Mouse (Mus musculus): ENCODE measurements around the gene Cyp11a1. TPM values are rescaled to one million over a fixed set of nuclear protein-coding genes. Genes with fewer than 3 reads are reported as not detected.
A peak's percentile ranks its signal among the peaks of the same experiment; 100 is the strongest.

Gene Cyp11a1
- polyA plus RNA-seq, 1 experiment from 2014 or later = 0.16 TPM

- Histone ChIP-seq H3K4me3 (ENCODE audit: low read depth, low read length) (no peak overlapping the region), H3K27ac (ENCODE audit: low read depth, low read length) (no peak overlapping the region), H3K9me3 (ENCODE audit: control insufficient read depth, low read length) (no peaks in the 10 kb centered on the region), H3K27me3 (ENCODE audit: control insufficient read depth, insufficient read depth, low read length) (no peaks in the 10 kb centered on the region), H3K9ac (ENCODE audit: low read length) (no peak overlapping the region), H3K4me1 (ENCODE audit: control insufficient read depth, insufficient read depth, low read length) (peaks cover 33% of the 10 kb centered on the region), H3K4me2 (ENCODE audit: low read depth) (no peak overlapping the region), H3K36me3 (ENCODE audit: control insufficient read depth, insufficient read depth, low read length) (no peaks in the 10 kb centered on the region)
- peak; percentile 87 for DNase-seq (ENCODE audit: low spot score)
- peak; percentile 72; the same call in 1 of the 2 replicates for ATAC-seq (ENCODE audit: insufficient read depth, low FRiP score, low TSS enrichment)
- WGBS = 19% methylated on average over 19 of the region's 19 CpGs
Observed at GRCm38 (mm10) chr9:58038500-58039168, 32.4 kb downstream of the Cyp11a1 start.

- Histone ChIP-seq H3K9ac (ENCODE audit: low read length) (no peak overlapping the region), H3K9me3 (ENCODE audit: control insufficient read depth, low read length) (no peaks in the 10 kb centered on the region), H3K27me3 (ENCODE audit: control insufficient read depth, insufficient read depth, low read length) (no peaks in the 10 kb centered on the region), H3K4me3 (ENCODE audit: low read depth, low read length) (no peak overlapping the region), H3K4me1 (ENCODE audit: control insufficient read depth, insufficient read depth, low read length) (peaks cover 53% of the 10 kb centered on the region), H3K27ac (ENCODE audit: low read depth, low read length) (no peak overlapping the region), H3K36me3 (ENCODE audit: control insufficient read depth, insufficient read depth, low read length) (no peaks in the 10 kb centered on the region), H3K4me2 (ENCODE audit: low read depth) (no peak overlapping the region)
- DNase-seq (ENCODE audit: low spot score) = no peak
- WGBS = 18% methylated on average over 4 of the region's 4 CpGs
- no peak for ATAC-seq (ENCODE audit: insufficient read depth, low FRiP score, low TSS enrichment)
Observed at GRCm38 (mm10) chr9:58040977-58041376, 34.8 kb downstream of the Cyp11a1 start.

- H3K9ac ChIP-seq (ENCODE audit: low read length) = no peak overlapping the region
- DNase-seq (ENCODE audit: low spot score) (no peak), ATAC-seq (ENCODE audit: insufficient read depth, low FRiP score, low TSS enrichment) (no peak)
- peak overlapping the region; percentile 46; the same call in 1 of the 2 replicates for H3K27ac ChIP-seq (ENCODE audit: low read depth, low read length)
- no peaks in the 10 kb centered on the region for H3K9me3 ChIP-seq (ENCODE audit: control insufficient read depth, low read length)
- H3K4me1 ChIP-seq (ENCODE audit: control insufficient read depth, insufficient read depth, low read length) = peaks cover 56% of the 10 kb centered on the region
- WGBS = 16% methylated on average over 10 of the region's 10 CpGs
- no peaks in the 10 kb centered on the region for H3K36me3 ChIP-seq (ENCODE audit: control insufficient read depth, insufficient read depth, low read length)
- H3K4me3 ChIP-seq (ENCODE audit: low read depth, low read length) = no peak overlapping the region
- no peak overlapping the region; the same call in 1 of the 2 replicates for H3K4me2 ChIP-seq (ENCODE audit: low read depth)
- no peaks in the 10 kb centered on the region for H3K27me3 ChIP-seq (ENCODE audit: control insufficient read depth, insufficient read depth, low read length)
Observed at GRCm38 (mm10) chr9:58042391-58042790, 36.2 kb downstream of the Cyp11a1 start.

GRCm38 (mm10) chr9:58043496-58044017 is 37.3 kb downstream of the Cyp11a1 start:
- DNase-seq (ENCODE audit: low spot score) = peak; percentile 68

GRCm38 (mm10) chr9:58044828-58045227 is 38.6 kb downstream of the Cyp11a1 start:
- Histone ChIP-seq H3K27me3 (ENCODE audit: control insufficient read depth, insufficient read depth, low read length) (0 out of 2 replicates have a peak, but pooled peaks cover 3% of the 10 kb centered on the region), H3K9me3 (ENCODE audit: control insufficient read depth, low read length) (no peaks in the 10 kb centered on the region), H3K36me3 (ENCODE audit: control insufficient read depth, insufficient read depth, low read length) (no peaks in the 10 kb centered on the region), H3K4me2 (ENCODE audit: low read depth) (no peak overlapping the region; the same call in 1 of the 2 replicates), H3K9ac (ENCODE audit: low read length) (no peak overlapping the region), H3K4me1 (ENCODE audit: control insufficient read depth, insufficient read depth, low read length) (peaks cover 73% of the 10 kb centered on the region), H3K27ac (ENCODE audit: low read depth, low read length) (peak overlapping the region; percentile 54), H3K4me3 (ENCODE audit: low read depth, low read length) (no peak overlapping the region)
- DNase-seq (ENCODE audit: low spot score) (peak; percentile 58), ATAC-seq (ENCODE audit: insufficient read depth, low FRiP score, low TSS enrichment) (peak; percentile 57; the same call in 1 of the 2 replicates)
- 9% methylated on average over 9 of the region's 10 CpGs for WGBS

More at GRCm38 (mm10) chr9:58043496-58044017, 37.3 kb downstream of the Cyp11a1 start:
- Histone ChIP-seq H3K9ac (ENCODE audit: low read length) (no peak overlapping the region), H3K4me3 (ENCODE audit: low read depth, low read length) (no peak overlapping the region), H3K27ac (ENCODE audit: low read depth, low read length) (peak overlapping the region; percentile 56), H3K4me2 (ENCODE audit: low read depth) (no peak overlapping the region), H3K9me3 (ENCODE audit: control insufficient read depth, low read length) (no peaks in the 10 kb centered on the region), H3K36me3 (ENCODE audit: control insufficient read depth, insufficient read depth, low read length) (no peaks in the 10 kb centered on the region), H3K27me3 (ENCODE audit: control insufficient read depth, insufficient read depth, low read length) (no peaks in the 10 kb centered on the region), H3K4me1 (ENCODE audit: control insufficient read depth, insufficient read depth, low read length) (peaks cover 62% of the 10 kb centered on the region)
- WGBS = 64% methylated on average over 10 of the region's 10 CpGs
- ATAC-seq (ENCODE audit: insufficient read depth, low FRiP score, low TSS enrichment) = no peak

GRCm38 (mm10) chr9:58045646-58046045 is 39.4 kb downstream of the Cyp11a1 start:
- H3K4me2 ChIP-seq (ENCODE audit: low read depth) = no peak overlapping the region
- H3K27me3 ChIP-seq (ENCODE audit: control insufficient read depth, insufficient read depth, low read length) = 0 out of 2 replicates have a peak, but pooled peaks cover 3% of the 10 kb centered on the region
- peaks cover 70% of the 10 kb centered on the region for H3K4me1 ChIP-seq (ENCODE audit: control insufficient read depth, insufficient read depth, low read length)

GRCm38 (mm10) chr9:58047061-58047460 is 40.9 kb downstream of the Cyp11a1 start:
- Histone ChIP-seq H3K27me3 (ENCODE audit: control insufficient read depth, insufficient read depth, low read length) (0 out of 2 replicates have a peak, but pooled peaks cover 3% of the 10 kb centered on the region), H3K9ac (ENCODE audit: low read length) (no peak overlapping the region), H3K4me3 (ENCODE audit: low read depth, low read length) (no peak overlapping the region), H3K27ac (ENCODE audit: low read depth, low read length) (no peak overlapping the region), H3K9me3 (ENCODE audit: control insufficient read depth, low read length) (no peaks in the 10 kb centered on the region), H3K4me1 (ENCODE audit: control insufficient read depth, insufficient read depth, low read length) (peaks cover 56% of the 10 kb centered on the region), H3K36me3 (ENCODE audit: control insufficient read depth, insufficient read depth, low read length) (no peaks in the 10 kb centered on the region), H3K4me2 (ENCODE audit: low read depth) (no peak overlapping the region)
- no peak for ATAC-seq (ENCODE audit: insufficient read depth, low FRiP score, low TSS enrichment)
- no peak for DNase-seq (ENCODE audit: low spot score)
- WGBS = 78% methylated on average over 10 of the region's 10 CpGs

More at GRCm38 (mm10) chr9:58045646-58046045, 39.4 kb downstream of the Cyp11a1 start:
- no peak overlapping the region for H3K4me3 ChIP-seq (ENCODE audit: low read depth, low read length)
- H3K9ac ChIP-seq (ENCODE audit: low read length) = no peak overlapping the region
- H3K9me3 ChIP-seq (ENCODE audit: control insufficient read depth, low read length) = no peaks in the 10 kb centered on the region
- no peak for ATAC-seq (ENCODE audit: insufficient read depth, low FRiP score, low TSS enrichment)
- H3K36me3 ChIP-seq (ENCODE audit: control insufficient read depth, insufficient read depth, low read length) = no peaks in the 10 kb centered on the region
- no peak for DNase-seq (ENCODE audit: low spot score)
- 11% methylated on average over 4 of the region's 4 CpGs for WGBS
- peak overlapping the region; percentile 54; the same call in 1 of the 2 replicates for H3K27ac ChIP-seq (ENCODE audit: low read depth, low read length)

- ATAC-seq (ENCODE audit: insufficient read depth, low FRiP score, low TSS enrichment) = no peak
- 8% methylated on average over 6 of the region's 6 CpGs for WGBS
- Histone ChIP-seq H3K27me3 (ENCODE audit: control insufficient read depth, insufficient read depth, low read length) (0 out of 2 replicates have a peak, but pooled peaks cover 3% of the 10 kb centered on the region), H3K4me1 (ENCODE audit: control insufficient read depth, insufficient read depth, low read length) (peaks cover 46% of the 10 kb centered on the region), H3K9ac (ENCODE audit: low read length) (no peak overlapping the region), H3K4me3 (ENCODE audit: low read depth, low read length) (no peak overlapping the region), H3K36me3 (ENCODE audit: control insufficient read depth, insufficient read depth, low read length) (no peaks in the 10 kb centered on the region), H3K27ac (ENCODE audit: low read depth, low read length) (0 out of 2 replicates have a peak overlapping the region, but pooled peaks have one; percentile 3), H3K4me2 (ENCODE audit: low read depth) (no peak overlapping the region), H3K9me3 (ENCODE audit: control insufficient read depth, low read length) (no peaks in the 10 kb centered on the region)
- peak; percentile 57 for DNase-seq (ENCODE audit: low spot score)
Observed at GRCm38 (mm10) chr9:58048621-58049020, 42.4 kb downstream of the Cyp11a1 start.
